7 mouse cellular contexts compared by ENCODE assay signal in genomic region chr2:136891951-136892371, GRCm38 (mm10). TPM values are rescaled to one million over a fixed set of nuclear protein-coding genes. Genes with fewer than 3 reads are reported as not detected.
DNase-seq lines count a peak whose midpoint lies in the region; ATAC-seq and TF ChIP-seq lines count a peak whose summit lies in the region.

No protein-coding gene starts in this region.

- no peaks in the 10 kb centered on the region for H3K9me3 ChIP-seq in embryonic facial prominence, embryonic 10.5 days
- H3K9me3 ChIP-seq in intestine, postnatal 0 days (ENCODE audit: control insufficient read depth) = no peaks in the 10 kb centered on the region
- H3K9me3 ChIP-seq in midbrain, embryonic 12.5 days = no peaks in the 10 kb centered on the region

- H3K36me3 ChIP-seq in embryonic facial prominence, embryonic 10.5 days (replicated peaks) = no peaks in the 10 kb centered on the region
- no peaks in the 10 kb centered on the region for H3K36me3 ChIP-seq in intestine, postnatal 0 days (ENCODE audit: control insufficient read depth, insufficient read depth)
- H3K36me3 ChIP-seq in midbrain, embryonic 12.5 days = no peaks in the 10 kb centered on the region
- H3K36me3 ChIP-seq in small intestine, adult 2 months (ENCODE audit: control insufficient read depth, insufficient read depth, low read length) = no peaks in the 10 kb centered on the region

- H3K4me1 ChIP-seq in embryonic facial prominence, embryonic 10.5 days = peaks cover 8% of the 10 kb centered on the region; the same call in 1 of the 2 replicates
- H3K4me1 ChIP-seq in intestine, postnatal 0 days (replicated peaks; ENCODE audit: control insufficient read depth, insufficient read depth, low read length) = no peaks in the 10 kb centered on the region
- H3K4me1 ChIP-seq in midbrain, embryonic 12.5 days = peaks cover 8% of the 10 kb centered on the region
- H3K4me1 ChIP-seq in small intestine, adult 2 months (ENCODE audit: control insufficient read depth, insufficient read depth, insufficient read length, low read length) = peaks cover 9% of the 10 kb centered on the region; the same call in 1 of the 2 replicates

- peak; percentile 80 for ATAC-seq in intestine, postnatal 0 days
- ATAC-seq in midbrain, embryonic 12.5 days (ENCODE audit: low FRiP score, low read depth) = peak; percentile 81

- intact Hi-C loops in left cerebral cortex, postnatal 4 days (cut with DNase I) = no loop called here

- peak overlapping the region; percentile 60 for H3K9ac ChIP-seq in intestine, postnatal 0 days (ENCODE audit: low read depth, low read length)
- peak overlapping the region; percentile 51 for H3K9ac ChIP-seq in midbrain, embryonic 12.5 days (replicated peaks)

- peak overlapping the region; percentile 93 for H3K27ac ChIP-seq in embryonic facial prominence, embryonic 10.5 days (replicated peaks)
- H3K27ac ChIP-seq in intestine, postnatal 0 days (ENCODE audit: low read depth, low read length) = peak overlapping the region; percentile 73
- peak overlapping the region; percentile 88 for H3K27ac ChIP-seq in midbrain, embryonic 12.5 days (replicated peaks)
- peak overlapping the region; percentile 75 for H3K27ac ChIP-seq in small intestine, adult 2 months (ENCODE audit: insufficient read depth, low read depth, low read length)

- under 1% methylated on average over 23 of the region's 23 CpGs for WGBS in embryonic facial prominence, embryonic 10.5 days
- under 1% methylated on average over 23 of the region's 23 CpGs for WGBS in intestine, postnatal 0 days
- 0% methylated on average over 23 of the region's 23 CpGs for WGBS in midbrain, embryonic 12.5 days
- WGBS in small intestine, adult 2 months = under 1% methylated on average over 23 of the region's 23 CpGs

- peak; percentile 39; the same call in 1 of the 2 replicates for TF ChIP-seq POLR2A in small intestine, adult 2 months (IDR thresholded peaks at IDR 0.05; ENCODE audit: low read depth, low read length)

- H3K4me2 ChIP-seq in intestine, postnatal 0 days (replicated peaks; ENCODE audit: low read depth) = peak overlapping the region; percentile 63
- peak overlapping the region; percentile 51 for H3K4me2 ChIP-seq in midbrain, embryonic 12.5 days (replicated peaks)

- TF ChIP-seq CTCF in intestine, postnatal 0 days (IDR thresholded peaks at IDR 0.05; ENCODE audit: low read depth) = peak; percentile 29
- TF ChIP-seq CTCF in small intestine, adult 2 months (IDR thresholded peaks at IDR 0.05; ENCODE audit: extremely low read depth, insufficient read length, insufficient replicate concordance, low read depth, low read length) = no peak

- H3K27me3 ChIP-seq in embryonic facial prominence, embryonic 10.5 days (replicated peaks; ENCODE audit: low read depth, poor library complexity, severe bottlenecking) = no peaks in the 10 kb centered on the region
- H3K27me3 ChIP-seq in intestine, postnatal 0 days (replicated peaks; ENCODE audit: control insufficient read depth, insufficient read depth, low read length) = no peaks in the 10 kb centered on the region
- H3K27me3 ChIP-seq in midbrain, embryonic 12.5 days = no peaks in the 10 kb centered on the region
- H3K27me3 ChIP-seq in small intestine, adult 2 months (ENCODE audit: control insufficient read depth, insufficient read depth, low read length) = no peaks in the 10 kb centered on the region

- peak overlapping the region; percentile 82 for H3K4me3 ChIP-seq in embryonic facial prominence, embryonic 10.5 days
- H3K4me3 ChIP-seq in intestine, postnatal 0 days (ENCODE audit: low read depth, low read length) = peak overlapping the region; percentile 73
- peak overlapping the region; percentile 83 for H3K4me3 ChIP-seq in midbrain, embryonic 12.5 days
- peak overlapping the region; percentile 83 for H3K4me3 ChIP-seq in small intestine, adult 2 months (ENCODE audit: low read depth, low read length)

- DNase-seq in adrenal gland, postnatal 10 days = peak; percentile 95
- peak; percentile 92 for DNase-seq in embryonic facial prominence, embryonic 10.5 days (ENCODE audit: low spot score)
- peak; percentile 85 for DNase-seq in gonadal fat pad, adult 2 months (ENCODE audit: low read depth)
- peak; percentile 96 for DNase-seq in left cerebral cortex, postnatal 4 days

RNA-seq across cellular contexts. Expression of gene AL731706.1, which starts 0.8 kb away (rescaled TPM):
- 10 to 100 TPM; 22.0 to 24.8 TPM for total RNA-seq in adrenal gland, postnatal 10 days (2021)
- polyA plus RNA-seq in embryonic facial prominence, embryonic 10.5 days (2016; fragmentation: Nextera tagmentation; extraction: Ambion mirVana) = 23.5 and 27.6 TPM in 2 replicates
- polyA plus RNA-seq in gonadal fat pad, adult 2 months (2012; rRNA removed) = 10.4 and 16.0 TPM in 2 replicates
- 70.4 and 72.9 TPM in 2 replicates for polyA plus RNA-seq in intestine, postnatal 0 days (2015; fragmentation: Nextera tagmentation; extraction: Ambion mirVana)
- total RNA-seq in left cerebral cortex, postnatal 4 days (2021) = 10 to 100 TPM; 11.6 to 16.5 TPM
- polyA plus RNA-seq in midbrain, embryonic 12.5 days (2016; fragmentation: Nextera tagmentation; extraction: Ambion mirVana) = 19.5 and 22.5 TPM in 2 replicates
- 1.3 and 5.0 TPM in 2 replicates for polyA plus RNA-seq in small intestine, adult 2 months (2012; rRNA removed)

RNA-seq across cellular contexts. Expression of gene Mkks, which starts 0.8 kb away (rescaled TPM):
- 10 to 100 TPM; 22.8 to 23.3 TPM for total RNA-seq in adrenal gland, postnatal 10 days (2021)
- 15.5 TPM in 2 replicates for polyA plus RNA-seq in embryonic facial prominence, embryonic 10.5 days (2016; fragmentation: Nextera tagmentation; extraction: Ambion mirVana)
- 4.3 and 8.9 TPM in 2 replicates for polyA plus RNA-seq in gonadal fat pad, adult 2 months (2012; rRNA removed)
- polyA plus RNA-seq in intestine, postnatal 0 days (2015; fragmentation: Nextera tagmentation; extraction: Ambion mirVana) = 25.3 and 26.2 TPM in 2 replicates
- total RNA-seq in left cerebral cortex, postnatal 4 days (2021) = 10 to 100 TPM; 14.4 to 17.7 TPM
- 13.5 and 17.4 TPM in 2 replicates for polyA plus RNA-seq in midbrain, embryonic 12.5 days (2016; fragmentation: Nextera tagmentation; extraction: Ambion mirVana)
- 5.0 and 5.1 TPM in 2 replicates for polyA plus RNA-seq in small intestine, adult 2 months (2012; rRNA removed)

RNA-seq across cellular contexts. Expression of gene Slx4ip, which starts 0.9 kb away (rescaled TPM):
- total RNA-seq in adrenal gland, postnatal 10 days (2021) = 1 to 10 TPM; 4.3 to 6.2 TPM
- polyA plus RNA-seq in embryonic facial prominence, embryonic 10.5 days (2016; fragmentation: Nextera tagmentation; extraction: Ambion mirVana) = 7.3 and 8.4 TPM in 2 replicates
- polyA plus RNA-seq in gonadal fat pad, adult 2 months (2012; rRNA removed) = 1.6 and 1.7 TPM in 2 replicates
- 2.8 and 3.5 TPM in 2 replicates for polyA plus RNA-seq in intestine, postnatal 0 days (2015; fragmentation: Nextera tagmentation; extraction: Ambion mirVana)
- total RNA-seq in left cerebral cortex, postnatal 4 days (2021) = 10 to 100 TPM; 11.5 to 12.3 TPM
- polyA plus RNA-seq in midbrain, embryonic 12.5 days (2016; fragmentation: Nextera tagmentation; extraction: Ambion mirVana) = 13.2 and 13.8 TPM in 2 replicates
- polyA plus RNA-seq in small intestine, adult 2 months (2012; rRNA removed) = 0.22 and 0.32 TPM in 2 replicates

RNA-seq across cellular contexts. Expression of gene AL731706.2, which starts 6.5 kb away (rescaled TPM):
- 10 to 100 TPM; 13.4 to 31.2 TPM for total RNA-seq in adrenal gland, postnatal 10 days (2021)
- 24.9 and 37.9 TPM in 2 replicates for polyA plus RNA-seq in embryonic facial prominence, embryonic 10.5 days (2016; fragmentation: Nextera tagmentation; extraction: Ambion mirVana)
- polyA plus RNA-seq in gonadal fat pad, adult 2 months (2012; rRNA removed) = not detected in 2 replicates
- polyA plus RNA-seq in intestine, postnatal 0 days (2015; fragmentation: Nextera tagmentation; extraction: Ambion mirVana) = 52.5 and 61.5 TPM in 2 replicates
- total RNA-seq in left cerebral cortex, postnatal 4 days (2021) = not detected
- 11.3 and 14.6 TPM in 2 replicates for polyA plus RNA-seq in midbrain, embryonic 12.5 days (2016; fragmentation: Nextera tagmentation; extraction: Ambion mirVana)
- not detected in 2 replicates for polyA plus RNA-seq in small intestine, adult 2 months (2012; rRNA removed)

Comparison
In these comparisons a context has a peak if more than half of its experiments do, and no peak if none do; other contexts are left out.
1. Peak in every context shown above with its lines: DNase-seq, ATAC-seq, H3K4me3 ChIP-seq and H3K27ac ChIP-seq.